Mouse (Mus musculus): ENCODE data around the gene Csnk1d. TPM values are rescaled to one million over a fixed set of nuclear protein-coding genes. Genes with fewer than 3 reads are reported as not detected.
A peak's percentile ranks its signal among the peaks of the same experiment; 100 is the strongest.

Gene Csnk1d
- total RNA-seq (2021) = 10 to 100 TPM; 67.8 to 77.3 TPM
- long read RNA-seq, experiment 1, transcript Csnk1d-202 (10 exons, 3,500 nt) = minor isoform, 45 of 120 reads
- long read RNA-seq, experiment 1, transcript Csnk1d-201 (9 exons, 3,675 nt) = major isoform, 55 of 120 reads
- long read RNA-seq, experiment 1, partial matches to known transcripts = 6 of 120 reads
- long read RNA-seq, experiment 1, other reads (novel, unspliced or antisense) = 14 of 120 reads
- long read RNA-seq, experiment 2, transcript Csnk1d-202 (10 exons, 3,500 nt) = minor isoform, 39 of 100 reads
- long read RNA-seq, experiment 2, transcript Csnk1d-201 (9 exons, 3,675 nt) = major isoform, 43 of 100 reads
- long read RNA-seq, experiment 2, partial matches to known transcripts = 7 of 100 reads
- long read RNA-seq, experiment 2, other reads (novel, unspliced or antisense) = 11 of 100 reads

GRCm38 (mm10) chr11:120990951-120991526, at the start of gene Csnk1d:
Gene Csnk1d (minus strand): TSS chr11:120991330.
- peak; percentile 100 for DNase-seq

DNA sequence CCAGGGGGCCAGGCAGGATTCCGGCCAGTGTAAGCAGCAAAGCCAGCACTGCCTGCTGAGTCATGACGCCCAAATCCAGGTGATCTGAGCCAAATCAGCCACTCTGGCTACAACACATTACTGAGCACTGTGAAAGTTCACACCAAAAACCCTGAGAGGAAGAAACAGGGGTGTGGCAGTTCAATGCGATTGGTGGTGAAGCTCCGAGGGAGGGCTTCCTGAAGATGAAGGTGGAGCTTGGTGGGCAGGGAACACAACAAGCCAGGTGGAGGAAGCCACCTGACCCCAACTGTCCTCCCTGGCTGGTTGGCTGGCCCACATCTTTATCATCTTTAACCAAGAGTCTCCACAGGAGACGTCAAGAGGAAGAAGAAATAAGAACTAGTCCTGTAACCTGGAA, 48.2 kb upstream of the Csnk1d start, which contains the start of gene Cd7:
TSS of gene Cd7 (minus strand) at position 117 of the 400 bp plus-strand sequence.
- no peak for DNase-seq

DNA sequence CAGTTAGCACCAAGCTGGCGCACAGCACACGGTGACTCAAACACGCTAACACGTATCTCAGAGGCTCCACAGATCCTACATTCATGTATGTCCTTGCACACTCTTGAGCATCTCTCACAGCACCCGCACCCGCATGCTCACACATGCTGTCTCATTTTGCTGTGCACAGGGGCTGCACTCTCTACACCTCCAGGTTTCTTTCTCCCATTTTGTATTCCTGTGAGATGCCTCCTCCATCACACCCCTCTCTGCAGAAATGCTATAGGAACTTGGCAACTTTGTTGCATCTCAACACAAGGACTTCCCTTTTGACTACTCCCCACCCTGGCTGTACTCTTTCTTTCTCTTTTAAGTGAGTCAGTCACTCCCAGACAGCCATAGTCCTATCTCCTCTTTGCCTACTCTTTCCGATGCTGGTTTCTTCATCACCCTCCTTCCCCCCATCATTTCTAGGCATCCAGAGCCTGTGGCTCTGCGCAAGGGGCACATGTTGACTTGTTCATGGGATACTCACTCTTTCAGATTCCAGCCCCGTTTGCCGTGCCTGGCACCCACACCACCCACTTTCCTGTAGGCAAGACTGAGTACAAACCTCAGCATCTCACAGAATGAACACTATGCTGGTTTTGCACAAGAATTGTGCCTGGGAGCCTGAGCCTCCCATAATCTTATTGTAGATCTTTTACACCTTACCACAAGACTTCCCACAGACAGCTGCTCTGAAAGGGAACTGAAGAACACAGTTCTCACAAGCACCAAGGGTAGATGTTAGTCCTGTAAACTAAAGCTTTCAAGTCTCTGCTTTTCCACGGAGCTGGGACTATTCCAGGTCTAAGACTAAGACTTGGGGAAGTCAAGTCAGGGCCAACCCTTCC, 47.5 kb upstream of the Csnk1d start:
- no peak for DNase-seq

- no peak for DNase-seq
These were observed 42.0 kb upstream of the Csnk1d start for GRCm38 (mm10) chr11:121033118-121033517.

- DNase-seq = no peak
These were observed 36.1 kb upstream of the Csnk1d start for GRCm38 (mm10) chr11:121027259-121027658.

GRCm38 (mm10) chr11:121024163-121024562, 33.0 kb upstream of the Csnk1d start:
- no peak for DNase-seq

DNA sequence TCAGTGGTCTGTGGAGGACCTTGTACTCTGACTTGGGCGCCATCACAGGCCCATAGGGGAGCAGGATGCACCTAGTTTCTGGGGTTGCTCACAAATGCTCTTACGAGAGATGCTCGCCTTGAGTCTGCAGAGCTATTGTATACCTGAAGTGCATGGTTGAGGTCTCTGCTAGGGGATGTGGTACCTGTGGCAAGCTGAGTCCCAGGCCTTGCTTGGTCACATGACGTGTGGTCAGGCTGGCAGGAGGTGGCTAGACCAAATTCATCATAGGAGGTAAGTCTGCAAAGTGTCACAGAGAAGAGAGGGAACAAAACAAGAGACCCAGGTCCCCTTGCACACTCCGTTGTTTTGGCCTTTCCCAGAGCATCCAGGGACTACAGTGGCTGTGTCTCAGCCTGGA, 28.4 kb upstream of the Csnk1d start:
- no peak for DNase-seq

- DNase-seq = peak; percentile 68
These were observed 26.6 kb upstream of the Csnk1d start for GRCm38 (mm10) chr11:121017703-121018102.

- no peak for DNase-seq
These were observed 24.3 kb upstream of the Csnk1d start for GRCm38 (mm10) chr11:121015472-121015871.

- DNase-seq = no peak
These were observed 23.8 kb upstream of the Csnk1d start for GRCm38 (mm10) chr11:121014896-121015300.

- DNase-seq = no peak
These were observed 22.5 kb upstream of the Csnk1d start for GRCm38 (mm10) chr11:121013656-121014055.

- no peak for DNase-seq
These were observed 19.1 kb upstream of the Csnk1d start for GRCm38 (mm10) chr11:121010044-121010755.

- no peak for DNase-seq
These were observed 15.1 kb upstream of the Csnk1d start for GRCm38 (mm10) chr11:121006184-121006583.

DNA sequence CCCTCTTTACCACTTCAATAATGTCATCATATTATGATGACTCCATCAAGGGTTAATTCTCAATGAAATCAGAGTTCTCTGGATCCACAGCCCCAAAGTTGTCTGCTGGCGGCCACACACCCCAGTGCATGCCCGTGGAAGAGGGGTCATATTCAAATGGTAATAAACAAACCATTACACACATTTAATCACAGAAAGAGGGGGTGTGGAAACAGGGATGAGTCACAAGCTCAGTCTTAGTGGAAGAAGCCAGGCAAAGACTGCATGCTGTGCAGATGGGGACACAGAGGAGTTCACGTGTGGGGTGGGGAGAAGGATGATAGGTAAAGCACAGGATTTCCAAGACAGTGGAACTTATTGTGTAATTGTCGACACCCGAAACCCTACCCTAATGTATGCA, 13.2 kb upstream of the Csnk1d start:
- DNase-seq = no peak

- DNase-seq = no peak
These were observed 10.8 kb upstream of the Csnk1d start for GRCm38 (mm10) chr11:121001966-121002365.

- no peak for DNase-seq
These were observed 3.6 kb upstream of the Csnk1d start for GRCm38 (mm10) chr11:120994741-120995140.

- no peak for DNase-seq
These were observed 2.5 kb upstream of the Csnk1d start for GRCm38 (mm10) chr11:120993586-120993985.

- DNase-seq = no peak
These were observed 1.9 kb upstream of the Csnk1d start for GRCm38 (mm10) chr11:120993080-120993479.

DNA sequence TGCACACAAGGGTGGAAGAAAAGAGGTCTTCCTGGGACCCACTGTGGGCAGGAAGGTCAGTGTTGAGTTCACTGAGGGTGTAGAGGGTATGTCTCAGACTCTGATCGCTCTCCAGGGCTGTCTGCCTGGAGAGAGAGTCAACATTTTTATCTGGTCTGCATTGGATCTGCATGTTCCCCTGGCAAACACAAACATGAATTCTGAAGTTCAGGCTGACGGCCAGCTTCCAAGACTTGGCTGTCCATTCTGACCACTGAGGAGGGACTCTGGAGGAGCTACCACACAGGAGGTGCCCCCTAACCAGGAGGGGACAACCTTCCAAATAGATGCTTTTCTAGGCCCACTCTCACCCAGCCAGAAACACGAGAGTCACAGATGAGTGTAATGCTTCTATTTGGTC, 661 bp upstream of the Csnk1d start:
- DNase-seq = no peak

DNA sequence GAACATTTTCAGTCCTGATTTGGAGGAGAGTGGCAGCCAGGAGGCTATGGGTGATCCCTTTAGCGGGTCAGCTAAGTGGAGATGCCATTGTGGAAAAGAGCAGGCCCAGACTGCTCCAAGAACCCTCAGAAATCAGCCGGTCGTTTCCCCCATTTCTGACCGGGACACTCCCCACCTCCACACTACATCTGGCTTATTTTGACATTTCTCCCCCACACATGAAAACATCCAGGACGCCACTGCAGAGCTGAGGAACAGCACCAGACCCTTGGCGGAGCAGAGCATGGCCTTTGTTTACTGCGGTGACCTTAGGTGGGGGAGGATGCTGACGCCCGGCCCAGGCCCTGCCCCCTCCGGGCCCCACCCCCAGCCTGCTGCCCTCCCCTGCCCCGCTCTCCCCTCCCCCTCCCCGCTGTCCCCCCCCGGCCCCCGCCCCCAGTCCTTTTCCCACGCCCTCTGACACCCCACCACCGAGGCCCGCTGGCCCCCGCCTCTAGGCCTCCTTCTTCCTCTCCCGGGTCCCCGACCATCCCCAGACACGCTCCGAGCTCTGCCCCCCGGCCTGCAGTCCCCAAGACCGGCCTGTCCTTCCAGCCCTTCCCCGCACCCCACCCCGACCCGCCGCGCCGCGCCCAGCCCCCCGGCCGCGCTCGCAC, 876 bp downstream of the Csnk1d start:
- DNase-seq = peak; percentile 61

- no peak for DNase-seq
These were observed 1.6 kb downstream of the Csnk1d start for GRCm38 (mm10) chr11:120989523-120989922.

GRCm38 (mm10) chr11:120988410-120988809, 2.7 kb downstream of the Csnk1d start:
- no peak for DNase-seq

All from gastrocnemius, postnatal 10 days (tissue).